Mouse (Mus musculus) G1E (cell line): ENCODE results near the gene Tasp1.

Experiments used
- CTCF ChIP-seq: IDR thresholded peaks from 2 replicates; pipeline ENCODE4 v1.5.1; 2012; ENCODE audit warnings: low read depth, low read length, inconsistent platforms, mixed read lengths
- GATA1 ChIP-seq: IDR thresholded peaks from 2 replicates; pipeline ENCODE4 v1.6.1; 2012; ENCODE audit warnings: borderline replicate concordance, low read length, inconsistent platforms, mixed read lengths
- GATA2 ChIP-seq: IDR thresholded peaks from 2 replicates; pipeline ENCODE4 v1.6.1; 2012; ENCODE audit warnings: low read depth, low read length, inconsistent platforms, borderline replicate concordance
- POLR2AphosphoS5 ChIP-seq: IDR thresholded peaks from 2 replicates; pipeline ENCODE4 v1.6.1; 2012; ENCODE audit warnings: low read depth, low read length, inconsistent platforms; ENCODE audit not compliant: insufficient replicate concordance
- TAL1 ChIP-seq: conservative IDR thresholded peaks from 2 replicates; pipeline ENCODE4 v1.6.1; 2012; ENCODE audit warnings: low read depth, low read length, inconsistent platforms, mixed read lengths

DNA sequence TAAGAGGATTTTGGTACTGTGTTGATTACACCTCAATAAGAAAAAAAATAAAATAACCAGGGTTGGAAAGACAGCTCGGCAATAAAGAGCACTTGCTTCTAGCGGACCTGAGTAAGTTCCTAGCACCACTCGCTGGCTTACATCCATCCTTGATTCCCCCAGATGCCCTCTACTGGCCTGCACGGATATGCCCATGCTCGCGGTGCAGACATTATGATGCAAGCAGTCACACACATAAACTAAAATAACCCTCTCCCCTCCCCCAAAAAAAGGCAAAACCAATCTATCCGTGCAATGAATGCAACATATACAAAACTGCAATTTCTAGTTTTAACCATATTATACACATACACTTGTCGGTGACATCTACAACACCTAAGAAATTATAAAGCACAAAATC, 929 bp downstream of the Tasp1 start:
- 0 out of 2 replicates have a peak, but pooled peaks have one; percentile 20 for TF ChIP-seq CTCF
- TF ChIP-seq POLR2AphosphoS5: no peak
- no peak for TF ChIP-seq GATA1
- no peak for TF ChIP-seq TAL1
- TF ChIP-seq GATA2: no peak
